Mouse (Mus musculus) kidney, embryonic 16.5 days (tissue): ENCODE results near the gene Rln1. TPM values are rescaled to one million over a fixed set of nuclear protein-coding genes. Genes with fewer than 3 reads are reported as not detected.

Experiments used
- ATAC-seq: fragments of 200-750 bp; cut with Nextera tagmentation; 2 replicates; pipeline ENCODE4 v1.8.0; 2017; ENCODE audit warnings: moderate TSS enrichment; ENCODE audit not compliant: low FRiP score, low TSS enrichment
- H3K27ac ChIP-seq: fragments of 300-500 bp; sonication (generic); 2 replicates; pipeline ENCODE4 v1.5.1; 2014; ENCODE audit warnings: low read length
- H3K27me3 ChIP-seq: fragments of 300-500 bp; sonication (generic); 2 replicates; pipeline ENCODE4 v1.6.1; 2014; ENCODE audit warnings: low read length, control low read depth, mixed read lengths; ENCODE audit not compliant: insufficient read depth
- H3K36me3 ChIP-seq: fragments of 300-500 bp; sonication (generic); 2 replicates; pipeline ENCODE4 v1.6.1; 2014; ENCODE audit warnings: low read length, control low read depth, mixed read lengths; ENCODE audit not compliant: insufficient read depth
- H3K4me1 ChIP-seq: fragments of 300-500 bp; sonication (generic); 2 replicates; pipeline ENCODE4 v1.6.1; 2014; ENCODE audit warnings: low read length, control low read depth, mixed read lengths; ENCODE audit not compliant: insufficient read depth
- H3K4me2 ChIP-seq: fragments of 300-500 bp; sonication (generic); replicated peaks from 2 replicates; pipeline ENCODE4 v1.6.1; 2014; ENCODE audit warnings: low read depth, low read length
- H3K4me3 ChIP-seq: fragments of 300-500 bp; sonication (generic); 2 replicates; pipeline ENCODE4 v1.5.1; 2014; ENCODE audit warnings: mild to moderate bottlenecking, low read length
- H3K9ac ChIP-seq: fragments of 300-500 bp; sonication (generic); replicated peaks from 2 replicates; pipeline ENCODE4 v1.6.1; 2014; ENCODE audit warnings: low read length
- H3K9me3 ChIP-seq: fragments of 300-500 bp; sonication (generic); 2 replicates; pipeline ENCODE4 v1.6.1; 2016; ENCODE audit warnings: low read length, control low read depth
- WGBS: fragments of 180-500 bp; shearing (Covaris S2); extraction: QIAGEN DNeasy Blood & Tissue Kit; methylation state at CpG from one replicate; pipeline ENCODE4 v1.1.7; 2014; 5-methylcytosine and 5-hydroxymethylcytosine counted together
- polyA plus RNA-seq: library from polyadenylated mRNA; unstranded; fragments of >200 nt; fragmentation: Nextera tagmentation; extraction: Ambion mirVana; gene quantifications from 2 replicates; pipeline ENCODE4 v1.2.1, GENCODE M21; 2015

Rln1 gene
- polyA plus RNA-seq, 1 experiment from 2014 or later = 0.15 TPM

DNA sequence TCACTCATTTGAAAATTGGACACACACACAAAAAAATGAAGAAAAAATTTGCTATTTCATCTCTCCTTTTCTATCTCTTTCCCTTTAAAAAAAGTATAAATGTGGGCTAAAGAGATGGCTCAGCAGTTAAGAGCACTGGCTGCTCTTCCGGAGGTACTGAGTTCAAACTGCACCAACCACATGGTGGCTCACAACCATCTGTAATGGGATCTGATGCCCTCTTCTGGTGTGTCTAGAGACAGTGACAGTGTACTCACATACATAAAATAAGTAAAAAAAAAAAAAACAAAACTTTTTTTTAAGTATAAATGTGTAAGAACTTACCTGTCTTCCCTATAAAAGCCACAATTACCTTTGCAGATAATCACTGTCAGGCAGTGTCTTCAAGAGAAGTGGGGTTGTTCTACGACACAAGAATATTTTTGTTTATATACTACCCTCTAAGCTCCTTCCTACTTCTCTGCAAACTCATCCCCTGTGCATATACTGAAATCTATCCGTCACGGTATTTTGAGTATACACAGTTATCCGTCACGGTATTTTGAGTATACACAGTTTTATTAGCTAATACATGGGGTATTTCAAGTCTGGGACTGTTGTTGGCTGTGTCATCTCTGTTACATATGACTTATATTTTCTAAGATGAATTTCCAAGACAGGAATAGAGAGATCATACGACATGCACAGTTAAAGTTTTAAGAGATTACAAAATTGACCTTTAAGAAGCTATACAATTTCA is 36.2 kb upstream of the Rln1 start:
- ATAC-seq = no peak
- Histone ChIP-seq H3K27me3 (no peaks in the 10 kb centered on the region), H3K4me1 (no peaks in the 10 kb centered on the region), H3K9me3 (no peaks in the 10 kb centered on the region), H3K9ac (no peak overlapping the region), H3K27ac (no peak overlapping the region), H3K4me2 (no peak overlapping the region), H3K4me3 (no peak overlapping the region), H3K36me3 (no peaks in the 10 kb centered on the region)
- 93% methylated on average over 7 of the region's 7 CpGs for WGBS

DNA sequence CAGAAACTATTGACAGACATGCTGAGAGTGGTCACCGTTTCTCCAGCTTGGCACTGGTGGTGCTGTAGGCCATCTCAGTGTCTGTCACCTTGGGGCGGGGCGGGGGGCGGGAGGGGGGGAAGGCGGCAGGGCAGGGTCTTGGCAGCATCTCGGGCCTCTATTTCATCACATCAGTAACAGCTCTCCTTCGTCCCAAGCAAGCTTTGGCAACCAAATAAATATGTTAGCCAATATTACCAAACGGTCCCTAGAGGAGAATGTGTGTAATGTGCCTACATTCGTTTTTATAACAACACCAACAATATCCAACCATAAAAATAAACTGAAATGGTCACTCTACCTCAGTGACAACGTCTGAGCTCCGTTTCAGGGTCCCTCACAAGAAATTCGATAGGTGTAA is 35.6 kb upstream of the Rln1 start:
- WGBS = 73% methylated on average over 12 of the region's 12 CpGs

GRCm38 (mm10) chr19:29368671-29369309 is 34.3 kb upstream of the Rln1 start:
- WGBS = 84% methylated on average over 3 of the region's 3 CpGs
- Histone ChIP-seq H3K4me2 (no peak overlapping the region), H3K4me1 (no peaks in the 10 kb centered on the region), H3K27me3 (no peaks in the 10 kb centered on the region), H3K36me3 (no peaks in the 10 kb centered on the region), H3K9me3 (no peaks in the 10 kb centered on the region), H3K27ac (no peak overlapping the region), H3K9ac (no peak overlapping the region), H3K4me3 (no peak overlapping the region)
- ATAC-seq = no peak

More for the DNA sequence above, 35.6 kb upstream of the Rln1 start:
- H3K36me3 ChIP-seq = no peaks in the 10 kb centered on the region
- no peak overlapping the region for H3K27ac ChIP-seq
- H3K4me3 ChIP-seq = no peak overlapping the region
- no peak overlapping the region for H3K9ac ChIP-seq
- no peaks in the 10 kb centered on the region for H3K27me3 ChIP-seq
- no peaks in the 10 kb centered on the region for H3K4me1 ChIP-seq
- ATAC-seq = no peak
- H3K9me3 ChIP-seq = no peaks in the 10 kb centered on the region
- H3K4me2 ChIP-seq = no peak overlapping the region

GRCm38 (mm10) chr19:29368041-29368440 is 33.6 kb upstream of the Rln1 start:
- Histone ChIP-seq H3K9ac (no peak overlapping the region), H3K27me3 (no peaks in the 10 kb centered on the region), H3K36me3 (no peaks in the 10 kb centered on the region), H3K27ac (no peak overlapping the region), H3K4me2 (no peak overlapping the region), H3K9me3 (no peaks in the 10 kb centered on the region), H3K4me3 (no peak overlapping the region), H3K4me1 (no peaks in the 10 kb centered on the region)
- 86% methylated on average over 2 of the region's 2 CpGs for WGBS
- ATAC-seq = no peak

GRCm38 (mm10) chr19:29366969-29367622 is 32.6 kb upstream of the Rln1 start, which contains the start of the genes Plgrkt and Cd274:
Gene Plgrkt (minus strand): TSS chr19:29367390.
Gene Cd274 (plus strand): TSS chr19:29367455.
- ATAC-seq = peak; percentile 84
- peak within 1 kb of the TSS; percentile 85 for H3K4me2 ChIP-seq
- peak within 1 kb of the TSS; percentile 61 for H3K9ac ChIP-seq
- H3K9me3 ChIP-seq = no peaks in the 10 kb centered on the region
- no peaks in the 10 kb centered on the region for H3K36me3 ChIP-seq
- H3K27me3 ChIP-seq = no peaks in the 10 kb centered on the region
- H3K27ac ChIP-seq = no peak within 1 kb of the TSS
- H3K4me3 ChIP-seq = peak within 1 kb of the TSS; percentile 61
- peaks cover 4% of the 10 kb centered on the region; the same call in 1 of the 2 replicates for H3K4me1 ChIP-seq
- WGBS = 2% methylated on average over 26 of the region's 26 CpGs

DNA sequence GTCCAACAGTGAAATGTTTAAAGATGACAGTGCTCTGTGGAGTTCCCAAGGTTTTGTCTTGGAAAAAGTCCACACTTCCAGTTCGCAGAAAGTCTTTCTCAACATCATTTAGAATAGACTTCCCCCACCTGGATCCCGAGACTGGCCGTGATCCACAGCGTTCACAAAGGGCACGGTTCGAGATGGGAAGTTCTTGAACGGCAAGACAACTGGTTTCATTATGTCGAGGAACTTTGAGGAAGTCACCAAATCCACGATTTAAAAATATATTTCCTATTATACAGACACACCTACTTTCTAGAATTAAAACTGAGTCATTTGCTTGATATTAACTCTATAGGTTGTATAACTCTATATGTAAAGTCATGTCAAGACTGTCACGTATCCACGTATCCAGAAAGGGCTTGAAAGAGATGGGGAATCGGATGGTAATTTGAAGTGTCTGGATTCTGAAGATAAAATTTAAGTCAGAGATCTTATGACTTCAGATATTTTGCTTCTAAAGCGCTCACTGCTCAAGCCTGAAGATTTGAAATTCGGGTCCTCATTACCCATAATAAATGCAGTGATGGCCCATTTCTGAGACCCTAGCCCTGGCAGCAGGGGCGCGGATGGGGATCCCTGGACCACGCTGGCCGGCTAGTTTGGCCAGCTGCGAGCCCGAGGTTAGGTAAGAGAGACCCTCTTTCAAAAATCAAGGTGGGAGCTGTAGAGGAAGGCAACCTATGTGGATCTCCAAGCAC is 31.9 kb upstream of the Rln1 start:
- H3K9ac ChIP-seq = peak overlapping the region; percentile 61
- no peaks in the 10 kb centered on the region for H3K9me3 ChIP-seq
- no peaks in the 10 kb centered on the region for H3K27me3 ChIP-seq
- peak overlapping the region; percentile 85 for H3K4me2 ChIP-seq
- WGBS = 64% methylated on average over 20 of the region's 20 CpGs
- H3K27ac ChIP-seq = no peak overlapping the region
- H3K36me3 ChIP-seq = no peaks in the 10 kb centered on the region
- peaks cover 5% of the 10 kb centered on the region; the same call in 1 of the 2 replicates for H3K4me1 ChIP-seq
- H3K4me3 ChIP-seq = peak overlapping the region; percentile 61
- ATAC-seq = no peak

DNA sequence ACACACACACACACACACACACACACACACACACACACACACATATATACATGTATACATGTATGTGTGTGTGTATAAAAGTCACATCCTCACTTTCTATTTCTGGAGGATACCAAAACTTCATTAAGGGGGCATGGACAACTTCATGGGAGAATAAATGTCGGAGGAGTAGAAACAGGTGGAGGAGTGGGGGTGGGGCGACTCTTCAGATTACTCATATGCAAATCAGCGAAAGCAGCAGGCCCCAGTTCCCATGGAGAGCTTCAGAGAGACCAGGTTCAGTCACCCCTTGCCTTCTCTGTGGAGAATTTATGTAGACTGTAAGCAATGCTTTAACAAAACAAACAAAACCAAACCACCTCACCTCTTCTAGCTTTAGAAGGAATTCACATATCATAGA is 30.6 kb upstream of the Rln1 start:
- Histone ChIP-seq H3K9me3 (no peaks in the 10 kb centered on the region), H3K4me2 (no peak overlapping the region), H3K4me1 (peaks cover 11% of the 10 kb centered on the region), H3K36me3 (no peaks in the 10 kb centered on the region), H3K27me3 (no peaks in the 10 kb centered on the region), H3K27ac (no peak overlapping the region), H3K4me3 (no peak overlapping the region), H3K9ac (no peak overlapping the region)
- 31% methylated on average over 3 of the region's 3 CpGs for WGBS
- no peak for ATAC-seq

- 84% methylated on average over 5 of the region's 5 CpGs for WGBS
- H3K4me1 ChIP-seq = peaks cover 11% of the 10 kb centered on the region
Observed at GRCm38 (mm10) chr19:29364076-29364475, 29.6 kb upstream of the Rln1 start.

GRCm38 (mm10) chr19:29363557-29363956 is 29.1 kb upstream of the Rln1 start:
- Histone ChIP-seq H3K27ac (no peak overlapping the region), H3K4me3 (no peak overlapping the region), H3K4me1 (peaks cover 11% of the 10 kb centered on the region), H3K9me3 (no peaks in the 10 kb centered on the region), H3K4me2 (no peak overlapping the region), H3K9ac (no peak overlapping the region), H3K27me3 (no peaks in the 10 kb centered on the region), H3K36me3 (no peaks in the 10 kb centered on the region)
- ATAC-seq = no peak
- 69% methylated on average over 7 of the region's 7 CpGs for WGBS

More at GRCm38 (mm10) chr19:29364076-29364475, 29.6 kb upstream of the Rln1 start:
- Histone ChIP-seq H3K4me3 (no peak overlapping the region), H3K9ac (no peak overlapping the region), H3K4me2 (no peak overlapping the region), H3K36me3 (no peaks in the 10 kb centered on the region), H3K9me3 (no peaks in the 10 kb centered on the region), H3K27ac (no peak overlapping the region), H3K27me3 (no peaks in the 10 kb centered on the region)
- no peak for ATAC-seq
